Mouse (Mus musculus): ENCODE results near the gene Cnn1. TPM values are rescaled to one million over a fixed set of nuclear protein-coding genes. Genes with fewer than 3 reads are reported as not detected.
A peak's percentile ranks its signal among the peaks of the same experiment; 100 is the strongest.

The Cnn1 gene
- total and polyA plus RNA-seq, 3 experiments = 0.06 to 0.19 TPM; not detected in 1

DNA sequence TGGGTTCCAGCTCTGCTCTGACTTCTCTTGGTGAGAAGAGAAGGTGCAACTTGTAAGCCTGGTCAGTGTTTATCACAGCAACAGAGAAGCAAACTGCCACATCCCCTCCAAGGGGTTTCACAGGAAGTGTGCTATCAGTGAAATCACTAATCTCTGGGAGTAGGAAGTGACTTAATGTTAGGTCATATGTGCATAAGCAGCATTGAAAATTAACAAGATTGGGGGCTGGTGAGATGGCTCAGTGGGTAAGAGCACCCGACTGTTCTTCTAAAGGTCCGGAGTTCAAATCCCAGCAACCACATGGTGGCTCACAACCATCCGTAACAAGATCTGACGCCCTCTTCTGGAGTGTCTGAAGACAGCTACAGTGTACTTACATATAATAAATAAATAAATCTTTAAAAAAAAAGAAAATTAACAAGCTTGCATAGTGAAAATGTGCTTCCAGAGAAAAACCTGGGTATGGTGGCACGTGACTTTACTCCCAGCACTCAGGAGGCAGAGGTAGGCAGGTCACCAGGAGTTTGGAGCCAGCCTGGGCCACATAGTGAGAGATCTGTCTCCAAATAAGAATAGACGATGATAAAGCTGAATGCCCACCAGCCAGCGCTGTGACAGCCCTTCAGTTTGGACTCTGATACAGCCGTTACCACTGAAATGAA is 45.4 kb downstream of the Cnn1 start (continued):
- TF ChIP-seq UBTF (IDR thresholded peaks at IDR 0.05; ENCODE audit: borderline replicate concordance, insufficient read depth, low read depth, low read length) (no peak), MXI1 (IDR thresholded peaks at IDR 0.05; ENCODE audit: low read depth, low read length) (peak; percentile 53; the same call in 1 of the 2 replicates), EP300 (IDR thresholded peaks at IDR 0.05; ENCODE audit: low read depth in 1 of 2, low read length in 2 of 2) (peak; percentile 87 to 89), USF1 (IDR thresholded peaks at IDR 0.05; ENCODE audit: low read depth, low read length) (peak; percentile 86), MAFK (IDR thresholded peaks at IDR 0.05; ENCODE audit: borderline replicate concordance, low read depth, low read length) (peak; percentile 61), NRF1 (IDR thresholded peaks at IDR 0.05; ENCODE audit: insufficient read depth, low read depth, low read length, poor library complexity, severe bottlenecking) (no peak), POLR2AphosphoS2 (IDR thresholded peaks at IDR 0.05; ENCODE audit: low read length) (no peak), ZC3H11A (IDR thresholded peaks at IDR 0.05; ENCODE audit: low read depth, low read length) (peak; percentile 17; the same call in 1 of the 2 replicates), CHD1 (IDR thresholded peaks at IDR 0.05; ENCODE audit: low read depth, low read length) (no peak), BHLHE40 (IDR thresholded peaks at IDR 0.05; ENCODE audit: borderline replicate concordance, low read depth, low read length) (peak; percentile 55), POLR2A (IDR thresholded peaks at IDR 0.05; ENCODE audit: control insufficient read depth in 1 of 2, insufficient read depth in 1 of 2, low read depth in 1 of 2, low read length in 2 of 2, poor library complexity in 1 of 2) (no peak)

DNA sequence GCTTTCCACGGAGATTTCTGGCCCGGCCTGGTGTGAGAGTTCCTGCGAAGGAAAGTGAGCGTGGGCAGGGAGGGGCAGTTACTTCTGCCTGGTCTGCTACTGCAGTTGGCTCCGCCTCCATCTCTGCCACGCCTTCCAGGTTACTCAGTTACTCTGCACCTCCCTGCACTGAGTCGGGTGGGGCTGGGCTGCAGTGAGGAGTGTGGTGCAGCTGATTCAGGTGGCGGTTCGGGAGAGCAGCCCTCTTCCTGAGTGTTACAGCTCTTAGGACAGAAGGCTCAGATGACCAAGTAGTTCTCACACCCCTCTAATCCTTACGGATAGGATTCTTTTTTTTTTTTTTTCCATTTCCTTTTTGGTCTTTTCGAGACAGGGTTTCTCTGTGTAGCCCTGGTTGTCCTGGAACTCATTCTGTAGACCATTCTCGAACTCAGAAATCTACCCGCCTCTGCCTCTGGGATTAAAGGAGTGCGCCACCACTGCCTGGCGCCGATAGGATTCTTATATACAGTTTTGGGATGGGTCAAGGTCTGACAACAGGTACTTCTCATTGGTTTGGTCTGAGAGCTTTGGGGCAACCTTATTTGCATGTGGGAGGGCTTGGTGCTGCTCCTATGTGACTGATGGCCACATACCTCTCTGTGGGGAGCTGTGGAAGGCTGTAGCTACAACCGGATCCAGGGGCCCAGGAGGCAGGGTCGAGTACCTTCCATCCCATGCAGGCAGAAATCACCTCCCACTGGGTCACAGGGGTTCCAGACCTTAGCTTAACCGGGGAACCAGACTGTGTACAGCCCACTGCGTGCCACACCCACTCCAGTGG is 50.6 kb downstream of the Cnn1 start:
- peak; percentile 94 for DNase-seq (ENCODE audit: low read depth, low spot score)
- Histone ChIP-seq H3K27ac (ENCODE audit: control insufficient read depth, low read depth, low read length) (no peak overlapping the region), H3K9me3 (replicated peaks; ENCODE audit: insufficient read depth, low read length) (no peaks in the 10 kb centered on the region), H3K4me3 (ENCODE audit: control insufficient read depth in 1 of 2, insufficient read depth in 1 of 2, low read depth in 2 of 2, low read length in 2 of 2) (peak overlapping the region; percentile 24 to 33), H3K27me3 (ENCODE audit: control insufficient read depth in 1 of 2, insufficient read depth in 2 of 2, low read length in 2 of 2) (no peaks in the 10 kb centered on the region), H3K36me3 (ENCODE audit: control insufficient read depth in 1 of 2, insufficient read depth in 2 of 2, low read length in 2 of 2) (peaks cover 0 to 16% of the 10 kb centered on the region in 2 experiments; a peak in 2 of 4 replicates), H3K4me1 (ENCODE audit: control insufficient read depth in 1 of 2, insufficient read depth in 2 of 2, low read length in 2 of 2) (peaks cover 8 to 22% of the 10 kb centered on the region in 2 experiments), H3K79me2 (ENCODE audit: control insufficient read depth, insufficient read depth, low read length, poor library complexity) (no peaks in the 10 kb centered on the region), H3K9ac (ENCODE audit: control insufficient read depth, low read depth, low read length, poor library complexity, severe bottlenecking) (peak overlapping the region; percentile 32)
- TF ChIP-seq ELF1 (IDR thresholded peaks at IDR 0.05; ENCODE audit: low read depth, low read length) (no peak), MYC (IDR thresholded peaks at IDR 0.05; ENCODE audit: low read depth, low read length) (no peak), NRF1 (IDR thresholded peaks at IDR 0.05; ENCODE audit: insufficient read depth, low read depth, low read length, poor library complexity, severe bottlenecking) (no peak; the same call in 1 of the 2 replicates), UBTF (IDR thresholded peaks at IDR 0.05; ENCODE audit: borderline replicate concordance, insufficient read depth, low read depth, low read length) (no peak), NELFE (IDR thresholded peaks at IDR 0.05; ENCODE audit: low read depth, low read length) (peak; percentile 54), TAL1 (IDR thresholded peaks at IDR 0.05; ENCODE audit: low read length) (no peak), POLR2A (IDR thresholded peaks at IDR 0.05; ENCODE audit: control insufficient read depth in 1 of 2, insufficient read depth in 1 of 2, low read depth in 1 of 2, low read length in 2 of 2, poor library complexity in 1 of 2) (peak; percentile 41 to 62; a peak in 3 of 4 replicates), CTCF (IDR thresholded peaks at IDR 0.05 in 2 of 3, conservative IDR thresholded peaks at IDR 0.05 in 1 of 3; ENCODE audit: control insufficient read depth in 1 of 3, insufficient read depth in 1 of 3, low read depth in 2 of 3, low read length in 3 of 3, poor library complexity in 1 of 3, severe bottlenecking in 1 of 3) (no peak), RAD21 (IDR thresholded peaks at IDR 0.05; ENCODE audit: low read depth, low read length) (no peak), MYB (IDR thresholded peaks at IDR 0.05; ENCODE audit: low read depth, low read length) (no peak), TBP (IDR thresholded peaks at IDR 0.05; ENCODE audit: low read depth, low read length) (peak; percentile 85; the same call in 1 of the 2 replicates), ZKSCAN1 (IDR thresholded peaks at IDR 0.05; ENCODE audit: low read depth, low read length) (no peak), USF1 (IDR thresholded peaks at IDR 0.05; ENCODE audit: low read depth, low read length) (no peak), TCF12 (IDR thresholded peaks at IDR 0.05; ENCODE audit: low read depth, low read length) (peak; percentile 5; the same call in 1 of the 2 replicates), EP300 (IDR thresholded peaks at IDR 0.05; ENCODE audit: low read depth in 1 of 2, low read length in 2 of 2) (no peak; a peak in 2 of 4 replicates), GABPA (IDR thresholded peaks at IDR 0.05; ENCODE audit: low read depth, low read length) (no peak), POLR2AphosphoS5 (IDR thresholded peaks at IDR 0.05; ENCODE audit: borderline replicate concordance, low read depth, low read length) (no peak), E2F4 (IDR thresholded peaks at IDR 0.05; ENCODE audit: borderline replicate concordance, low read depth, low read length) (no peak), GATA1 (IDR thresholded peaks at IDR 0.05; ENCODE audit: low read depth, low read length) (no peak), JUND (IDR thresholded peaks at IDR 0.05; ENCODE audit: low read depth, low read length) (no peak), SIN3A (IDR thresholded peaks at IDR 0.05; ENCODE audit: low read length) (peak; percentile 56), POLR2AphosphoS2 (IDR thresholded peaks at IDR 0.05; ENCODE audit: low read length) (peak; percentile 66), RCOR1 (IDR thresholded peaks at IDR 0.05; ENCODE audit: low read depth, low read length) (no peak), ZMIZ1 (IDR thresholded peaks at IDR 0.05; ENCODE audit: low read depth, low read length) (peak; percentile 90), MAFK (IDR thresholded peaks at IDR 0.05; ENCODE audit: borderline replicate concordance, low read depth, low read length) (no peak), KAT2A (conservative IDR thresholded peaks at IDR 0.05; ENCODE audit: low read depth, low read length) (no peak; the same call in 1 of the 2 replicates)
